Mouse (Mus musculus): Measurements from ENCODE around the gene Ppp1cb.

DNA sequence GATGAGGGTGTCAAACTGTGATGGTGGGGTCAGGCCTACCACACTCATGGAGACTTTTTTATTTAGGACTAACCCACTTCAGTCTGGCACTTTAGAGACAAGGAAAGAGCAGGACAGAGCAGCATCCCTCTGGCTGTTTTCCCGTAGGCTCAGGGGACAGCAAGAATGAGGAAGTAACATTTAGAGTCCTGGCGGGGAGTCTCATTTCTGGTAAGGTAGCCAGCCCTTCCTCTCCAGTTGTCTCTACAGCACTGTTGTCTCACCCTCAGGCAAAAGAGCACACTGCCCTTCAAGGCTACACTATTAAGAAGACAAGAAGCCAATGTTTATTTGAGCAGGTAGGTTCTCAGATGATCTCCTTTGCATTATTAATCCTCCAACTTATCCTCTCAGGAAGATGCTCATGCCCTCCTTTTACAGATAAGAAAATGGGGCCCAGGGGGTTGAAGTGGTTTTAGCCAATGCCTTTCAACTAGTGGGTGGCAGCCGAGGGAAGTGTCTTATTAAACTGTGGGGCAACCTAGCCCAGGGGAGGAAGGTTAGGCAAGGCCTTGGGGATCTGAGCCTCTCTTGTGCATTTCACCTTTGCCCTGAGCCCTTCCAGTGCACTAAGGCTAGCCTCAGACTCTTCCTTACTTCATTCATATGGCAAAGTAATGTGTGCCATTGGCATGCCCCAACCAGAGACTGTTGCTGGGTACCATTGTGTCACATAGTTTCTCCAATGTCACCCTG lies 47.5 kb upstream of the Ppp1cb start:
- no peak for TF ChIP-seq CTCF (IDR thresholded peaks at IDR 0.05)
- TF ChIP-seq EP300 (IDR thresholded peaks at IDR 0.05) = no peak
